Mouse (Mus musculus) B cell, adult 2 months (primary cell): ENCODE measurements around the gene Gm13101.
"Not testable (repeated sequence)": the region's sequence is repeated elsewhere in the genome, so short reads cannot be mapped to it uniquely, and the experiment has no call there.

ENCODE experiments used
- DNase-seq, 2 experiments: peaks; one replicate each; pipeline ENCODE4 v3.0.0; 2022

The Gm13101 gene

DNA sequence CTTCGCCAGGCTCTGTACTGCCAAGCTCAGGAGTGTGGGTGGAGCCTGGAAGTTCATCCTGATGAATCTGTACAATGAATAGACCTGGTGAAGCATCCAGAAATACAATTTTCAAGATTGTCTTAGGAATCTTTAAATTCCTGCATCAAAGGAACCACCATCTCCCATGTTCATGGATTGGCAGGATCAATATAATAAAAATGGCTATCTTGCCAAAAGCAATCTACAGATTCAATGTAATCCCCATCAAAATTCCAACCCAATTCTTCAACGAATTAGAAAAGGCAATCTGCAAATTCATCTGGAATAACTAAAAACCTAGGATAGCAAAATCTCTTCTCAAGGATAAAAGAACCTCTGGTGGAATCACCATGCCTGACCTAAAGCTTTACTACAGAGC lies at the start of gene Gm13101:
TSS of gene Gm13101 (minus strand) at position 101 of the 400 bp plus-strand sequence.
- DNase-seq: not testable (repeated sequence)

- DNase-seq: not testable (repeated sequence)
These were observed 27.5 kb upstream of the Gm13101 start, which contains the start of gene Pramef17 for GRCm38 (mm10) chr4:143994269-143994668. Gene Pramef17, minus strand, starts transcription at chr4:143994369.

GRCm38 (mm10) chr4:143988126-143988525 lies 21.4 kb upstream of the Gm13101 start:
- peak; percentile 26 to 39 for DNase-seq

GRCm38 (mm10) chr4:143987475-143987941 lies 20.8 kb upstream of the Gm13101 start:
- DNase-seq: peak; percentile 34 to 42

DNA sequence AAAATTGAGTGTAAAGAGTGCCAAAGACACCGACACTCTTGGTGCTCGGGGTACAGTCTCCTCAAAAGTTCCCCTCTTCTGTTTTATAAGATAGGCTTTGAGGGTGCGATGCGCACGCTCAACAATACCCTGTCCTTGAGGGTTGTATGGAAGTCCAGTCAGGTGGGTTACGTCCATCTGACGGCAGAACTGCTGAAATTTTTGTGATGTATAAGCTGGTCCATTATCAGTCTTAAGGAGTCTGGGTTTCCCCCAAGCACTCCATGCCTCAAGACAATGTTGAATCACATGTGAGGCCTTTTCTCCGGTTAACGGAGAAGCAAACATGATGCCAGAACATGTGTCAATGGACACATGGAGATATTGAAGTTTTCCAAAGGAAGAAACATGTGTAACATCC lies 19.0 kb upstream of the Gm13101 start:
- DNase-seq: peak; percentile 14 to 29

GRCm38 (mm10) chr4:143985165-143985564 lies 18.4 kb upstream of the Gm13101 start:
- peak; percentile 11 to 32 for DNase-seq

GRCm38 (mm10) chr4:143983446-143983845 lies 16.7 kb upstream of the Gm13101 start:
- not testable (repeated sequence) for DNase-seq

DNA sequence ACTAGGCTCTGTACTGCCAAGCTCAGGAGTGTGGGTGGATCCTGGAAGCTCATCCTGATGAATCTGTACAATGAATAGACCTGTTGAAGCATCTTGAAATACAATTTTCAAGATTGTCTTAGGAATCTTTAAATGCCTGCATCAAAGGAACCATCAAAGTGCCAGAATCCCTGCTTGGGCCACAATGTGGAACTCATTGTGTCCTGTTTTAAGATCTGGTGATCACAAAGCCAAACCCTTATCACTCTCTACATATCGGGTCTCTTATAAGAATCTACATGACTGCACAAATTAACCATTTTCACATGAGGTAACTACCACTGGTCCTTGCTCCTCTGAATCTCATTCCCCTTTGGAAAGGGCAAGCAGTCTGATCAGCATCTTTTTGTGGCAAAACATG lies 15.8 kb downstream of the Gm13101 start, which contains the start of gene Pramef25:
TSS of gene Pramef25 (minus strand) at position 101 of the 400 bp plus-strand sequence.
- DNase-seq: not testable (repeated sequence)
